Mouse (Mus musculus) embryonic facial prominence, embryonic 14.5 days (tissue): ENCODE measurements around the gene Stam2. TPM values are rescaled to one million over a fixed set of nuclear protein-coding genes. Genes with fewer than 3 reads are reported as not detected.
A peak's percentile ranks its signal among the peaks of the same experiment; 100 is the strongest.

ENCODE experiments used
- ATAC-seq: fragments of 200-750 bp; cut with Nextera tagmentation; 2 replicates; pipeline ENCODE4 v1.8.0; 2017; ENCODE audit warnings: low read depth, moderate number of reproducible peaks, moderate TSS enrichment
- DNase-seq: peaks from one replicate; pipeline ENCODE4 v3.0.0-alpha.2; 2015; ENCODE audit warnings: low spot score
- H3K27ac ChIP-seq: fragments of 300-500 bp; sonication (generic); replicated peaks from 2 replicates; pipeline ENCODE4 v1.5.1; 2014; ENCODE audit warnings: low read depth, mild to moderate bottlenecking, low read length, moderate library complexity
- H3K27me3 ChIP-seq: fragments of 300-500 bp; sonication (generic); replicated peaks from 2 replicates; pipeline ENCODE4 v1.6.1; 2014; ENCODE audit warnings: low read length; ENCODE audit not compliant: control insufficient read depth, insufficient read depth
- H3K36me3 ChIP-seq: fragments of 300-500 bp; sonication (generic); 2 replicates; pipeline ENCODE4 v1.6.1; 2014; ENCODE audit warnings: low read length, mixed read lengths; ENCODE audit not compliant: control insufficient read depth, insufficient read depth
- H3K4me1 ChIP-seq: fragments of 300-500 bp; sonication (generic); 2 replicates; pipeline ENCODE4 v1.6.1; 2014; ENCODE audit warnings: antibody characterized with exemption, low read length; ENCODE audit not compliant: control insufficient read depth, insufficient read depth
- H3K4me2 ChIP-seq: fragments of 300-500 bp; sonication (generic); 2 replicates; pipeline ENCODE4 v1.6.1; 2014; ENCODE audit warnings: low read depth, mild to moderate bottlenecking, low read length, moderate library complexity, mixed read lengths
- H3K4me3 ChIP-seq: fragments of 300-500 bp; sonication (generic); 2 replicates; pipeline ENCODE4 v1.5.1; 2014; ENCODE audit warnings: low read depth, mild to moderate bottlenecking, low read length
- H3K9ac ChIP-seq: fragments of 300-500 bp; sonication (generic); 2 replicates; pipeline ENCODE4 v1.6.1; 2014; ENCODE audit warnings: low read depth, mild to moderate bottlenecking, low read length, moderate library complexity, mixed read lengths
- H3K9me3 ChIP-seq: fragments of 300-500 bp; sonication (generic); 2 replicates; pipeline ENCODE4 v1.6.1; 2016; ENCODE audit warnings: low read length; ENCODE audit not compliant: control insufficient read depth
- WGBS: fragments of 180-500 bp; shearing (Covaris S2); extraction: QIAGEN DNeasy Blood & Tissue Kit; methylation state at CpG from one replicate; pipeline ENCODE4 v1.1.7; 2014; 5-methylcytosine and 5-hydroxymethylcytosine counted together
- polyA plus RNA-seq: library from polyadenylated mRNA; unstranded; fragments of >200 nt; fragmentation: Nextera tagmentation; extraction: Ambion mirVana; gene quantifications from 2 replicates; pipeline ENCODE4 v1.2.1, GENCODE M21; 2014

Gene Stam2
- polyA plus RNA-seq, 1 experiment from 2014 or later = 37.7 TPM

- WGBS = 73% methylated on average over 4 of the region's 4 CpGs
- Histone ChIP-seq H3K4me3 (no peak overlapping the region), H3K27ac (no peak overlapping the region), H3K4me2 (peak overlapping the region; percentile 57), H3K9me3 (no peaks in the 10 kb centered on the region), H3K9ac (no peak overlapping the region), H3K4me1 (no peaks in the 10 kb centered on the region; the same call in 1 of the 2 replicates), H3K36me3 (no peaks in the 10 kb centered on the region), H3K27me3 (no peaks in the 10 kb centered on the region)
- no peak for ATAC-seq
- no peak for DNase-seq
Observed at GRCm38 (mm10) chr2:52740596-52740995, 1.5 kb downstream of the Stam2 start.

DNA sequence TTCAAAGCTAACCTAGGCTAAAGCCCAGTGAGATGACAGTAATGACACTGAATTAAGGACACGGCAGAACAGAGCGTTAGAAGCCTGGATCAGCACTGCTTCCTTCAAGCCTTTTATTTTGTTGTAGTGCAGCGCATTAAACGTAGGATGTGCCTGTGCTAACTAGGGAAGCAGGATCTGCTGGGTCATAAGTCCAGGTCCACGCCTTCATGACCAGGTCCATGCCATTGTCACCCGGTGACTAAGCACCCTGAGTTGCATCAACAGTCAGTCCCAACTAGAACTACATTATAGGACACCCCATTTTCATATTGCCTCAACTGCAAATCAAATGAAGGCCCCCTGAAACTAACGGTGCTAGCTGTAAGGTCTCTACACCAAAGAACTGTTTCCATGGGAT is 7.6 kb downstream of the Stam2 start:
- Histone ChIP-seq H3K9ac (no peak overlapping the region), H3K4me2 (no peak overlapping the region), H3K36me3 (no peaks in the 10 kb centered on the region), H3K27me3 (no peaks in the 10 kb centered on the region), H3K4me3 (no peak overlapping the region), H3K4me1 (no peaks in the 10 kb centered on the region), H3K9me3 (no peaks in the 10 kb centered on the region), H3K27ac (no peak overlapping the region)
- 93% methylated on average over 7 of the region's 7 CpGs for WGBS
- DNase-seq (no peak), ATAC-seq (no peak)

DNA sequence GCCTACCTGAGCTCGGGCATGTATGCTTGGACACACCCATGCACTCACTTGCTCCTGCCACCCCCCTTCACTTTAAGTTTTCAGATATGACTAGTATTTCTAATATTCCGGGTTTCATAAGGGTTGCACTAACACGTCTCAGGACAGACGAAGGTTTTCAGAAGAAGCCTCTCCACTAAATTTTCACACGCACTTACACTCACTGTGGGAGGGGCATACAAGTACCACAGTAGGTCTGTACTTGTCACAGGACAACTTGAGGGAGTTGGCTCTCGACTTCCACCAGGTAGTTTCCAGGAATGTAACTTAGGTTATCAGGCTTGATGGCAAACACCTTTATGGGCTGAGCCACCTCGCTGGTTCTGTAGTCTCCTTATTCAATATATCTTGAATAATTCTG is 8.4 kb downstream of the Stam2 start:
- DNase-seq = no peak
- no peak overlapping the region for H3K9ac ChIP-seq
- no peaks in the 10 kb centered on the region for H3K9me3 ChIP-seq
- 91% methylated on average over 7 of the region's 7 CpGs for WGBS
- no peak for ATAC-seq
- H3K4me3 ChIP-seq = no peak overlapping the region
- H3K27ac ChIP-seq = no peak overlapping the region
- H3K4me1 ChIP-seq = no peaks in the 10 kb centered on the region
- H3K36me3 ChIP-seq = no peaks in the 10 kb centered on the region
- H3K4me2 ChIP-seq = no peak overlapping the region
- no peaks in the 10 kb centered on the region for H3K27me3 ChIP-seq

DNA sequence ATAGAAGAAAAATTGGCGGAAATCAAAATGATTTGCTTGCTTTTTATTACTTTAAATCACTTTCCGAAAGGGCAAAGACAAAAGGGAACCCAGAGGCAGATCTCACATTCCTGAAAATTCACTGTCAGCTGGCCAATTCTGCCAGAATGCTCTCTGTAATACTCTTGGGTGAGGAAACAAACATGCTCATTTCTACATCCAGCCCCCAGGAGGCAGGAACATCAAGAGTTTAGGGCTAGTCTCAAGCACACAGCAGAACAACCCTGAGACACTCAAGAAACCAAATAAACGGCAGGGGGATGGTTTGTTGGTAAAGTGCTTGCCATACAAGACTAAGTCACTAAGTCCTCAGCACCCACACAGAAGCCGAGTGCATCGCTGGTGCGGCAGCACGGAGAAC is 9.5 kb downstream of the Stam2 start:
- H3K36me3 ChIP-seq = no peaks in the 10 kb centered on the region
- H3K4me2 ChIP-seq = no peak overlapping the region
- no peak overlapping the region for H3K9ac ChIP-seq
- ATAC-seq (no peak), DNase-seq (no peak)
- no peaks in the 10 kb centered on the region for H3K9me3 ChIP-seq
- WGBS = 90% methylated on average over 7 of the region's 7 CpGs
- no peaks in the 10 kb centered on the region for H3K4me1 ChIP-seq
- no peak overlapping the region for H3K4me3 ChIP-seq
- no peak overlapping the region for H3K27ac ChIP-seq
- H3K27me3 ChIP-seq = no peaks in the 10 kb centered on the region

DNA sequence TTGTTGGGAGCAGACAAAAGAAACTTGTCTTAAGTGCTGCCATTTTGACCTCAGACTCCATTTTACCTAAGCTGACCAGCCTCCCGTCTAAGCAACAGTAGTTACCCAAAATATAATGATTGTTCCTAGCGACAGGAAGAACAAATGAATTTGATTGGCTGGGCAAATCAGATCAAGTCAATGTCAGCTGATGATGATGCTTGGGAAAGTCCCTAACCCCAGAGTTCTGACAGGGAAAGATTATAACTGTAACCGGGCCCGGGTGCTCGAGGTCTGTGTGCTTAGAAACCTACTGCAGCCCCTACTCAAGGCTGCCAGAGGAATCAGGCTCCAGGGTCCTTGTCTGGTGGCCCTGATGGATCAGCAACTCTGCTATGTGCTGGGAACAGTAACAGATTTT is 10.1 kb downstream of the Stam2 start:
- H3K4me2 ChIP-seq = no peak overlapping the region
- no peak overlapping the region for H3K27ac ChIP-seq
- ATAC-seq (no peak), DNase-seq (no peak)
- WGBS = 70% methylated on average over 5 of the region's 5 CpGs
- H3K36me3 ChIP-seq = no peaks in the 10 kb centered on the region
- no peaks in the 10 kb centered on the region for H3K27me3 ChIP-seq
- no peak overlapping the region for H3K9ac ChIP-seq
- H3K4me1 ChIP-seq = no peaks in the 10 kb centered on the region
- no peaks in the 10 kb centered on the region for H3K9me3 ChIP-seq
- no peak overlapping the region for H3K4me3 ChIP-seq

DNA sequence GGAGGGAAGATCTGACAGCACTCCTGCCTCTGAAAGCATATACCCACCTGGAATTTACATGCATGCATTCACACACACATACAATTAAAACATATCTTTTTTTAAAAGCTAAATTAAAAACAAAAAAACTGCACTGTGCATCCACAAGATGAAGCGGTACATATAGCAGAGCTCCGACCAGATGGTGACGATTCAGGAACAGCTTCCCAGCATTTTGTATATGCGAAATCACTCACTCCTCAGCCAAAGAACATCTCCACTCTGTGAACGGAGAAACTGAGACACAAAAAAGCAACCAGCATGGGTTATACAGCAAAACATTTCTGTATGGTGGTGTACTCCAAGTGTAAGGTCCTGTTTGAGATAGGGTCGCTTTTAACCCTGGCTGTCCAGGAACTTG is 11.2 kb downstream of the Stam2 start:
- no peak overlapping the region for H3K9ac ChIP-seq
- H3K27me3 ChIP-seq = no peaks in the 10 kb centered on the region
- 87% methylated on average over 6 of the region's 6 CpGs for WGBS
- H3K4me2 ChIP-seq = no peak overlapping the region
- DNase-seq (no peak), ATAC-seq (no peak)
- H3K27ac ChIP-seq = no peak overlapping the region
- H3K4me3 ChIP-seq = no peak overlapping the region
- H3K4me1 ChIP-seq = no peaks in the 10 kb centered on the region
- no peaks in the 10 kb centered on the region for H3K36me3 ChIP-seq
- H3K9me3 ChIP-seq = no peaks in the 10 kb centered on the region

- peak; percentile 44 for DNase-seq
- Histone ChIP-seq H3K4me1 (no peaks in the 10 kb centered on the region), H3K9ac (no peak overlapping the region), H3K4me3 (no peak overlapping the region), H3K9me3 (no peaks in the 10 kb centered on the region), H3K27ac (no peak overlapping the region), H3K4me2 (peak overlapping the region; percentile 7; the same call in 1 of the 2 replicates), H3K36me3 (peaks cover 7% of the 10 kb centered on the region; the same call in 1 of the 2 replicates), H3K27me3 (no peaks in the 10 kb centered on the region)
- peak; percentile 86 for ATAC-seq
- 48% methylated on average over 13 of the region's 13 CpGs for WGBS
Observed at GRCm38 (mm10) chr2:52720231-52721025, 21.7 kb downstream of the Stam2 start.

DNA sequence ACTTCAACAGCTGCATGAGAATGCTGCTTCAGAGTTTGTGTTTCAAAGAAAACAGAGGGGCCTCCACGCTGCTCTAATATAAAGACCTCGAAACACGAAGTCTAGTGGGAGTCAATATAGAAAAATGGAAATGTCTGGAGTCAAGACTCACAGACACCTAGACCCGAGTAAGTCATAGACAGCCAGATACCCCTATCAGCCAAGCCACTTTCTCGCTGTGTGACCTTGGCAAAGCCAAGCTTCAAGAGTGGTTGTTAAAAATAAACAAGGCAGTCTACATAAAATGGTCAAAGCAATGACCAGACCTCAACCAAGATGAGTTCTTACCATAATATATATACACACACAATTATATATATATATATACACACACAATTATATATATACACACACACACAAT is 25.0 kb downstream of the Stam2 start:
- Histone ChIP-seq H3K9me3 (no peaks in the 10 kb centered on the region), H3K27me3 (no peaks in the 10 kb centered on the region), H3K4me1 (no peaks in the 10 kb centered on the region), H3K9ac (no peak overlapping the region), H3K4me3 (no peak overlapping the region), H3K36me3 (peaks cover 29% of the 10 kb centered on the region), H3K4me2 (no peak overlapping the region), H3K27ac (no peak overlapping the region)
- no peak for DNase-seq
- ATAC-seq = no peak
- WGBS = 89% methylated on average over 5 of the region's 5 CpGs

DNA sequence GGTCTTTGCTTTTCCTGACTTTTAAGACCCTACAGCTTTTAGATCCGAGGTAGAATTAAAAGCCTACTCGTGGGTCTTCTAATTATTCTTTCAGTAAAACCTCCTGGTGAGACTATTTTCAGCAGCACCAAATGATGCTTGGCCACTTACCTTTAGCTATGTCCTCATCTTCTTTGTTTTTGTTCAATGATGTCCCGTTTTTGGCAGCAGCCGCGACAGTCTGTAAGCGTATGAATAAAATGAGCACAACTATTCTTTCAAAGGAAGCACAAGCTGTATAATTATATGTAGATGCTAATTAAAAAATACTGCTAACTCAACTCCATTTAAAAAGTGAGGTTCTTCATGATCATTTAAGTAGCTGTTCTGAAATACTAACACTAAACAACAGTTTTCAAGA is 26.5 kb downstream of the Stam2 start:
- H3K4me3 ChIP-seq = no peak overlapping the region
- no peak overlapping the region for H3K4me2 ChIP-seq
- H3K36me3 ChIP-seq = peaks cover 30% of the 10 kb centered on the region
- no peak for DNase-seq
- H3K27ac ChIP-seq = no peak overlapping the region
- WGBS = 90% methylated on average over 6 of the region's 6 CpGs
- H3K9me3 ChIP-seq = no peaks in the 10 kb centered on the region
- H3K27me3 ChIP-seq = no peaks in the 10 kb centered on the region
- H3K4me1 ChIP-seq = no peaks in the 10 kb centered on the region
- no peak overlapping the region for H3K9ac ChIP-seq
- ATAC-seq = no peak
